Comparison of ENCODE assay signal across 16 mouse cellular contexts in genomic region chr5:24776681-24777080, GRCm38 (mm10). TPM values are rescaled to one million over a fixed set of nuclear protein-coding genes. Genes with fewer than 3 reads are reported as not detected.
DNase-seq lines count a peak whose midpoint lies in the region; ATAC-seq and TF ChIP-seq lines count a peak whose summit lies in the region.
"Had no signal": no experiment of that assay in that cellular context is flagged by ENCODE, and none has a peak within 500 bp of the region (broad histone marks: within the 10 kb centered on the region; RNA-seq: fewer than 3 reads in every experiment).

No protein-coding gene starts in this region.

- no peak overlapping the region for H3K4me3 ChIP-seq in liver, embryonic 14.5 days (ENCODE audit: insufficient read depth in 1 of 2, low read depth in 2 of 2, low read length in 2 of 2)
- no peak overlapping the region for H3K4me3 ChIP-seq in liver, embryonic 12.5 days
- H3K4me3 ChIP-seq: embryonic facial prominence, embryonic 10.5 days; forebrain, embryonic 12.5 days; myocyte had no signal

- no peak overlapping the region for H3K27ac ChIP-seq in liver, embryonic 14.5 days
- H3K27ac ChIP-seq in liver, embryonic 12.5 days, result no peak overlapping the region
- H3K27ac ChIP-seq: embryonic facial prominence, embryonic 10.5 days; forebrain, embryonic 12.5 days; macrophage had no signal

- no peaks in the 10 kb centered on the region for H3K9me3 ChIP-seq in liver, embryonic 14.5 days (ENCODE audit: control insufficient read depth, low read length)
- H3K9me3 ChIP-seq in liver, embryonic 12.5 days (replicated peaks), result no peaks in the 10 kb centered on the region; the same call in 1 of the 2 replicates

- no peak overlapping the region for H3K9ac ChIP-seq in liver, embryonic 14.5 days (replicated peaks)
- no peak overlapping the region for H3K9ac ChIP-seq in liver, embryonic 12.5 days
- H3K9ac ChIP-seq: forebrain, embryonic 12.5 days had no signal

- no peak for DNase-seq in liver, embryonic 14.5 days (ENCODE audit: low read depth in 3 of 3, low spot score in 3 of 3)
- peak; percentile 26 for DNase-seq in MN1 (ENCODE audit: low spot score)
- peak; percentile 53 for DNase-seq in thymus, postnatal 14 days
- DNase-seq in spleen, adult 18-20 months, result no peak
- DNase-seq in spleen, postnatal 14 days (ENCODE audit: low spot score in 2 of 2), result no peak
- DNase-seq: adrenal gland, adult 8-10 months; gastrocnemius, postnatal 14 days; heart, postnatal 14 days; kidney, adult 8-10 months; right cerebral cortex, postnatal 4 days had no signal

- no peaks in the 10 kb centered on the region for H3K4me1 ChIP-seq in liver, embryonic 14.5 days (replicated peaks; ENCODE audit: control insufficient read depth in 2 of 2, insufficient read depth in 2 of 2, low read length in 1 of 2)
- no peaks in the 10 kb centered on the region for H3K4me1 ChIP-seq in liver, embryonic 12.5 days

- TF ChIP-seq CTCF in liver, embryonic 14.5 days (IDR thresholded peaks at IDR 0.05; ENCODE audit: low read depth), result peak; percentile 45

- TF ChIP-seq EP300 in liver, embryonic 14.5 days (IDR thresholded peaks at IDR 0.05; ENCODE audit: low read depth), result no peak

- no peak overlapping the region for H3K4me2 ChIP-seq in liver, embryonic 14.5 days (ENCODE audit: low read depth)
- H3K4me2 ChIP-seq in liver, embryonic 12.5 days, result no peak overlapping the region
- H3K4me2 ChIP-seq: forebrain, embryonic 12.5 days had no signal

- no peak for ATAC-seq in liver, embryonic 14.5 days (ENCODE audit: insufficient read depth)
- ATAC-seq in liver, embryonic 12.5 days, result no peak
- peak; percentile 89 for ATAC-seq in inflammation-experienced regulatory T-cells, adult 6 months

- 53% methylated on average over 4 of the region's 4 CpGs for WGBS in liver, embryonic 14.5 days (ENCODE audit: insufficient replicate concordance)
- WGBS in liver, embryonic 12.5 days (ENCODE audit: insufficient replicate concordance), result 50% methylated on average over 4 of the region's 4 CpGs

- peaks cover 3% of the 10 kb centered on the region; the same call in 1 of the 2 replicates for H3K27me3 ChIP-seq in liver, embryonic 14.5 days (ENCODE audit: control insufficient read depth, insufficient read depth, low read length)
- peaks cover 29% of the 10 kb centered on the region for H3K27me3 ChIP-seq in liver, embryonic 12.5 days (replicated peaks)

- no peaks in the 10 kb centered on the region for H3K36me3 ChIP-seq in liver, embryonic 14.5 days (replicated peaks; ENCODE audit: control insufficient read depth, insufficient read depth, low read depth)
- H3K36me3 ChIP-seq in liver, embryonic 12.5 days, result no peaks in the 10 kb centered on the region
- H3K36me3 ChIP-seq: embryonic facial prominence, embryonic 10.5 days; forebrain, embryonic 12.5 days had no signal

RNA-seq across cellular contexts. Expression of gene Crygn, which starts 18.9 kb away (rescaled TPM):
- 0.06 TPM in 1 of 2 replicates, not detected in the other for polyA plus RNA-seq in liver, embryonic 14.5 days (2012; rRNA removed)
- 1.2 TPM in 1 of 2 replicates, not detected in the other for polyA plus RNA-seq in liver, embryonic 14.5 days (2014; fragmentation: Nextera tagmentation; extraction: Ambion mirVana)
- polyA plus RNA-seq in liver, embryonic 12.5 days (2016; fragmentation: Nextera tagmentation; extraction: Ambion mirVana), result 0.71 TPM in 1 of 2 replicates, not detected in the other
- 1 to 10 TPM in 1 of 3 experiments, not detected in 2; 3.2 TPM for polyA plus RNA-seq in inflammation-experienced regulatory T-cells, adult 6 months (2017; shearing (Covaris generic))
- polyA plus RNA-seq: forebrain, embryonic 12.5 days; macrophage; myocyte had no signal

RNA-seq across cellular contexts. Expression of gene Wdr86, which starts 46.2 kb away (rescaled TPM):
- polyA plus RNA-seq in liver, embryonic 14.5 days (2012; rRNA removed), result 1.4 TPM in 2 replicates
- polyA plus RNA-seq in liver, embryonic 14.5 days (2014; fragmentation: Nextera tagmentation; extraction: Ambion mirVana), result 1.1 and 1.5 TPM in 2 replicates
- polyA plus RNA-seq in liver, embryonic 12.5 days (2016; fragmentation: Nextera tagmentation; extraction: Ambion mirVana), result 3.5 and 3.9 TPM in 2 replicates
- polyA plus RNA-seq in inflammation-experienced regulatory T-cells, adult 6 months (2017; shearing (Covaris generic)), result under 1 TPM in 2 of 3 experiments, not detected in 1; 0.23 to 0.80 TPM
- polyA plus RNA-seq: macrophage, myocyte had no signal

Comparison
In these comparisons a context has a peak if more than half of its experiments do, and no peak if none do; other contexts are left out.
1. DNase-seq: peak in MN1 (single experiment) and thymus, postnatal 14 days (single experiment); none in liver, embryonic 14.5 days (0 of 3), spleen, adult 18-20 months (0 of 2) and spleen, postnatal 14 days (0 of 2).